Mouse (Mus musculus): ENCODE measurements around the gene Snu13. TPM values are rescaled to one million over a fixed set of nuclear protein-coding genes. Genes with fewer than 3 reads are reported as not detected.
A peak's percentile ranks its signal among the peaks of the same experiment; 100 is the strongest.

The Snu13 gene
- polyA plus RNA-seq, 1 experiment, result 143 TPM

GRCm38 (mm10) chr15:82023965-82024635 lies 23.3 kb downstream of the Snu13 start:
- no peak for DNase-seq (ENCODE audit: low read depth)
- TF ChIP-seq CTCF (IDR thresholded peaks at IDR 0.05; ENCODE audit: borderline replicate concordance, extremely low read depth, insufficient read depth, insufficient read length) (no peak), POLR2A (IDR thresholded peaks at IDR 0.05; ENCODE audit: borderline replicate concordance, extremely low read depth, insufficient read depth, insufficient read length, poor library complexity, severe bottlenecking) (no peak)

- no peak for DNase-seq (ENCODE audit: low read depth)
- TF ChIP-seq CTCF (IDR thresholded peaks at IDR 0.05; ENCODE audit: borderline replicate concordance, extremely low read depth, insufficient read depth, insufficient read length), result no peak
- TF ChIP-seq POLR2A (IDR thresholded peaks at IDR 0.05; ENCODE audit: borderline replicate concordance, extremely low read depth, insufficient read depth, insufficient read length, poor library complexity, severe bottlenecking), result no peak
Observed at GRCm38 (mm10) chr15:82022535-82023088, 24.8 kb downstream of the Snu13 start.

- DNase-seq (ENCODE audit: low read depth), result no peak
- no peak for TF ChIP-seq CTCF (IDR thresholded peaks at IDR 0.05; ENCODE audit: borderline replicate concordance, extremely low read depth, insufficient read depth, insufficient read length)
- TF ChIP-seq POLR2A (IDR thresholded peaks at IDR 0.05; ENCODE audit: borderline replicate concordance, extremely low read depth, insufficient read depth, insufficient read length, poor library complexity, severe bottlenecking), result no peak
Observed at GRCm38 (mm10) chr15:82019288-82019687, 28.1 kb downstream of the Snu13 start.

- TF ChIP-seq CTCF (IDR thresholded peaks at IDR 0.05; ENCODE audit: borderline replicate concordance, extremely low read depth, insufficient read depth, insufficient read length), result no peak
- TF ChIP-seq POLR2A (IDR thresholded peaks at IDR 0.05; ENCODE audit: borderline replicate concordance, extremely low read depth, insufficient read depth, insufficient read length, poor library complexity, severe bottlenecking), result no peak
- DNase-seq (ENCODE audit: low read depth), result no peak
Observed at GRCm38 (mm10) chr15:82017461-82017860, 29.9 kb downstream of the Snu13 start.

GRCm38 (mm10) chr15:82016830-82017229 lies 30.6 kb downstream of the Snu13 start:
- DNase-seq (ENCODE audit: low read depth), result no peak
- TF ChIP-seq POLR2A (IDR thresholded peaks at IDR 0.05; ENCODE audit: borderline replicate concordance, extremely low read depth, insufficient read depth, insufficient read length, poor library complexity, severe bottlenecking), result no peak
- no peak for TF ChIP-seq CTCF (IDR thresholded peaks at IDR 0.05; ENCODE audit: borderline replicate concordance, extremely low read depth, insufficient read depth, insufficient read length)

- TF ChIP-seq POLR2A (IDR thresholded peaks at IDR 0.05; ENCODE audit: borderline replicate concordance, extremely low read depth, insufficient read depth, insufficient read length, poor library complexity, severe bottlenecking) (peak; percentile 49; the same call in 1 of the 2 replicates), CTCF (IDR thresholded peaks at IDR 0.05; ENCODE audit: borderline replicate concordance, extremely low read depth, insufficient read depth, insufficient read length) (peak; percentile 11; the same call in 1 of the 2 replicates)
- peak; percentile 99 for DNase-seq (ENCODE audit: low read depth)
Observed at GRCm38 (mm10) chr15:82016101-82016808, 31.1 kb downstream of the Snu13 start.

GRCm38 (mm10) chr15:82015392-82016100 lies 31.9 kb downstream of the Snu13 start:
- TF ChIP-seq CTCF (IDR thresholded peaks at IDR 0.05; ENCODE audit: borderline replicate concordance, extremely low read depth, insufficient read depth, insufficient read length) (peak; percentile 23; the same call in 1 of the 2 replicates), POLR2A (IDR thresholded peaks at IDR 0.05; ENCODE audit: borderline replicate concordance, extremely low read depth, insufficient read depth, insufficient read length, poor library complexity, severe bottlenecking) (no peak)

GRCm38 (mm10) chr15:82014745-82015391 lies 32.5 kb downstream of the Snu13 start:
- DNase-seq (ENCODE audit: low read depth), result no peak
- TF ChIP-seq POLR2A (IDR thresholded peaks at IDR 0.05; ENCODE audit: borderline replicate concordance, extremely low read depth, insufficient read depth, insufficient read length, poor library complexity, severe bottlenecking), result no peak

More at GRCm38 (mm10) chr15:82015392-82016100, 31.9 kb downstream of the Snu13 start:
- DNase-seq (ENCODE audit: low read depth), result peak; percentile 44

GRCm38 (mm10) chr15:82011947-82012346 lies 35.5 kb downstream of the Snu13 start:
- TF ChIP-seq POLR2A (IDR thresholded peaks at IDR 0.05; ENCODE audit: borderline replicate concordance, extremely low read depth, insufficient read depth, insufficient read length, poor library complexity, severe bottlenecking), result no peak
- no peak for TF ChIP-seq CTCF (IDR thresholded peaks at IDR 0.05; ENCODE audit: borderline replicate concordance, extremely low read depth, insufficient read depth, insufficient read length)
- DNase-seq (ENCODE audit: low read depth), result no peak

- TF ChIP-seq POLR2A (IDR thresholded peaks at IDR 0.05; ENCODE audit: borderline replicate concordance, extremely low read depth, insufficient read depth, insufficient read length, poor library complexity, severe bottlenecking) (no peak), CTCF (IDR thresholded peaks at IDR 0.05; ENCODE audit: borderline replicate concordance, extremely low read depth, insufficient read depth, insufficient read length) (no peak)
Observed at GRCm38 (mm10) chr15:82004257-82004656, 43.1 kb downstream of the Snu13 start.

GRCm38 (mm10) chr15:81993992-81994391 lies 53.4 kb downstream of the Snu13 start:
- no peak for DNase-seq (ENCODE audit: low read depth)
- TF ChIP-seq CTCF (IDR thresholded peaks at IDR 0.05; ENCODE audit: borderline replicate concordance, extremely low read depth, insufficient read depth, insufficient read length), result no peak
- no peak for TF ChIP-seq POLR2A (IDR thresholded peaks at IDR 0.05; ENCODE audit: borderline replicate concordance, extremely low read depth, insufficient read depth, insufficient read length, poor library complexity, severe bottlenecking)

More at GRCm38 (mm10) chr15:82004257-82004656, 43.1 kb downstream of the Snu13 start:
- no peak for DNase-seq (ENCODE audit: low read depth)
